Mouse (Mus musculus): ENCODE data around the gene Wdfy4.

DNA sequence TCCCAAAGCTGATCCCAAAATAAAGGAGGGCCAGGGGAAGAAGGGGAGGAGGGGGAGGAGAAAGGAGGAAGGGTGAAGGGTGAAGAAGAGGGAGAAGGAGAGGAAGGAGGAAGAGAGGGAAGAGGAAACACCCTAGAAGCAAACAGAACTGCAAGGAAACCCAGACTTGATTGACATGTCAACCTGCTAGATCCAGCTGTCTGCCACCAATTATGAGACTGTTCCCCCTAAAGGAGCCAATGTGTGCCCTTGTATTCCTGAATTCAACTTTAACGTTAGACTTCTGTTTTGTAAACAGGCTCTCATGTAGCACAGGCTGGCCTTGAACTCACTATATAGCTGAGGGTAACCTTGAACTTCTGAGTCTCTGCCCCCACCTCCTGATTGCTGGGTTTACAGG, 29.9 kb upstream of the Wdfy4 start:
- TF ChIP-seq POLR2A (IDR thresholded peaks at IDR 0.05; ENCODE audit: low read depth, low read length) (no peak), CTCF (IDR thresholded peaks at IDR 0.05; ENCODE audit: borderline replicate concordance, insufficient read depth, low read length) (no peak)
